Mouse (Mus musculus) hindbrain, embryonic 15.5 days (tissue): ENCODE data around the gene Soat2. TPM values are rescaled to one million over a fixed set of nuclear protein-coding genes. Genes with fewer than 3 reads are reported as not detected.
A peak's percentile ranks its signal among the peaks of the same experiment; 100 is the strongest.

ENCODE experiments used
- ATAC-seq: fragments of 200-750 bp; cut with Nextera tagmentation; 2 replicates; pipeline ENCODE4 v1.8.0; 2017; ENCODE audit warnings: low read depth, moderate number of reproducible peaks, moderate TSS enrichment; ENCODE audit not compliant: low FRiP score
- H3K27ac ChIP-seq: fragments of 300-500 bp; sonication (generic); replicated peaks from 2 replicates; pipeline ENCODE4 v1.5.1; 2015; ENCODE audit warnings: mild to moderate bottlenecking, inconsistent platforms
- H3K27me3 ChIP-seq: fragments of 300-500 bp; sonication (generic); 2 replicates; pipeline ENCODE4 v1.6.1; 2015; ENCODE audit warnings: control low read depth, inconsistent platforms
- H3K36me3 ChIP-seq: fragments of 300-500 bp; sonication (generic); 2 replicates; pipeline ENCODE4 v1.6.1; 2015; ENCODE audit warnings: control low read depth, inconsistent platforms
- H3K4me1 ChIP-seq: fragments of 300-500 bp; sonication (generic); replicated peaks from 2 replicates; pipeline ENCODE4 v1.6.1; 2015; ENCODE audit warnings: control low read depth, inconsistent platforms
- H3K4me2 ChIP-seq: fragments of 300-500 bp; sonication (generic); 2 replicates; pipeline ENCODE4 v1.6.1; 2015; ENCODE audit warnings: moderate library complexity, mild to moderate bottlenecking, inconsistent platforms
- H3K4me3 ChIP-seq: fragments of 300-500 bp; sonication (generic); 2 replicates; pipeline ENCODE4 v1.5.1; 2015; ENCODE audit warnings: mild to moderate bottlenecking, inconsistent platforms
- H3K9ac ChIP-seq: fragments of 300-500 bp; sonication (generic); 2 replicates; pipeline ENCODE4 v1.6.1; 2015; ENCODE audit warnings: inconsistent platforms
- H3K9me3 ChIP-seq: fragments of 300-500 bp; sonication (generic); 2 replicates; pipeline ENCODE4 v1.6.1; 2016; ENCODE audit warnings: control low read depth, inconsistent platforms
- WGBS: fragments of 180-500 bp; shearing (Covaris S2); methylation state at CpG from one replicate; pipeline ENCODE4 v1.1.7; 2015; 5-methylcytosine and 5-hydroxymethylcytosine counted together
- polyA plus RNA-seq: library from polyadenylated mRNA; unstranded; fragments of >200 nt; fragmentation: Nextera tagmentation; extraction: Ambion mirVana; gene quantifications from 2 replicates; pipeline ENCODE4 v1.2.1, GENCODE M21; 2015

The Soat2 gene
- polyA plus RNA-seq, 1 experiment from 2014 or later = 0.06 TPM

DNA sequence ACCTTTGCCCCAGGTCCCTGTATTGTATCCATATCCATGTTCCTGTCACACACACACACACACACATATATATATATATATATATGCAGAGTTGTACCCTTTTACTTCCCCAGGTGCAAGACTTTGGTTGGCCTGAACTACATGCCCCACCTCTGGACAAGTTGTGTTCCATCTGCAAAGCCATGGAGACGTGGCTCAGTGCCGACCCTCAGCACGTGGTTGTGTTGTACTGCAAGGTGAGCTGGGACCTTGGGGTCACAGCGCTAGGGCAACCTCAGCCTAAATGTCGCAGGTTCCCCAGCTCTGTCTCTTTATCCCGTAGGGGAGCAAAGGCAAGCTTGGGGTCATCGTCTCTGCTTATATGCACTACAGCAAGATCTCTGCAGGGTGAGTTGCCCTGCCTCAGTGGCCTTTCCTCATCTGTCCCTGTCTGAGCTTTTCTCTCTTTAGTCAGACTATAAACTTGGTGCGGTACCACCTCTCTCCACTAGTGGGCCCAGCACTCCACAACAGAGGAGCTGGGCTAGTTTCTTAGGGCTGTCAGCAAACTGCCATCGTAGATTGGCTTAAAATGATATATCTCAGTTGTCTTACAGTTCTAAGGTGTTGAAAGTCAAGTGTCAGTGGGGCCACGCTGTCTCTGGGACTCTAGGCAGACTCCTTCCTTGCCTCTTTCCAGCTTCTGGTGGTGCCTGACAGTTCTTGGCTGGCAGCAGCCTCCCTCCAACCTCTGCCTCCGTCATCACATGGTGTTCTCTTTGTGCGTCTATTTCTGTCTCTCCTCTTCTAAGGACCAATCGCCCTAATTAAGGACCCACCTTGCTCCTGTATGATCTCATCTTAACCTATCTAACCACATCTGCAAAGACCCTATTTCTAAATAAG is 42.4 kb upstream of the Soat2 start:
- no peaks in the 10 kb centered on the region for H3K9me3 ChIP-seq
- H3K27me3 ChIP-seq = peaks cover 23% of the 10 kb centered on the region
- ATAC-seq = no peak
- 32% methylated on average over 13 of the region's 13 CpGs for WGBS
- 0 out of 2 replicates have a peak overlapping the region, but pooled peaks have one; percentile 34 for H3K4me3 ChIP-seq
- no peaks in the 10 kb centered on the region for H3K36me3 ChIP-seq
- H3K27ac ChIP-seq = no peak overlapping the region
- H3K9ac ChIP-seq = no peak overlapping the region
- peaks cover 48% of the 10 kb centered on the region for H3K4me1 ChIP-seq
- H3K4me2 ChIP-seq = peak overlapping the region; percentile 58

DNA sequence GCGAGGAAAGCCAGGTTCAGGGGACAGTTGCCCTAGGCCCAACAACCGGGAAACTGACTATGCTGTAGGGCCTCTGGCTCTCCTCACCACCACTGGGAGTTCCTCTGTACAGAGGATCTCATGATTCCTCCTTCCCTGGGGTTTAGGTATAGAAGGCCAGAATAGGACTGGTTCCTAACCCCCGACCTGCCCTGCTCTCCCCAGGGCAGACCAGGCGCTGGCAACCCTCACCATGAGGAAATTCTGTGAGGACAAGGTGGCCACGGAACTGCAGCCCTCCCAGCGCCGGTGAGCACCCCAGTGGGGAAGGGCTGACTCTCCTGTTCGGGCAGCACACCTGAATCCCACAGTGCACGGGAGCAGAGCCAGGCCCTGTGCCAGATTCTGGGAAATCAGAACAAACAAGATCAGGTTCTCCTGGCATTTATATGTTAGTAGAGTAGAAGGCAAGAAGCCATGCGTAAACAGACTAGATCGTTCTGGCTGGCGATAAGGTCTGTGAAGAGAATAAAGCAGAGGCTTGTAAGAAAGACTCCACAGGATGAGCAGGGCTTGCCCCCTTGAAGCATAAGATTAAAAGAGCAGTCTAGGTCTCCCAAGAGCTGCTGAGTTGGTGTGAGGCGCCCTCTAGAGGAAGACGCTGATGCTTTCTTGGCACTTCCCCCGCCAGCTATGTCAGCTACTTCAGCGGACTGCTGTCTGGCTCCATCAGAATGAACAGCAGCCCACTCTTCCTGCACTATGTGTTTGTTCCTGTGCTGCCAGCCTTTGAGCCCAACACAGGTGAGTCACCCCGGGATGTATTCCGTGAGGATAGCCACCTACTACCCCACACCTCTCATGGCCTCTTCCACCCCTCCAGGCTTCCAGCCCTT is 41.4 kb upstream of the Soat2 start:
- Histone ChIP-seq H3K27ac (no peak overlapping the region), H3K4me1 (peaks cover 38% of the 10 kb centered on the region), H3K27me3 (peaks cover 23% of the 10 kb centered on the region), H3K4me2 (no peak overlapping the region), H3K36me3 (no peaks in the 10 kb centered on the region), H3K9me3 (no peaks in the 10 kb centered on the region), H3K9ac (no peak overlapping the region), H3K4me3 (no peak overlapping the region)
- 52% methylated on average over 18 of the region's 18 CpGs for WGBS
- no peak for ATAC-seq

- 95% methylated on average over 7 of the region's 7 CpGs for WGBS
- no peak for ATAC-seq
- H3K4me3 ChIP-seq = no peak overlapping the region
- peaks cover 21% of the 10 kb centered on the region for H3K27me3 ChIP-seq
- H3K27ac ChIP-seq = no peak overlapping the region
- H3K4me1 ChIP-seq = peaks cover 32% of the 10 kb centered on the region
- H3K36me3 ChIP-seq = no peaks in the 10 kb centered on the region
- H3K9me3 ChIP-seq = no peaks in the 10 kb centered on the region
- H3K9ac ChIP-seq = no peak overlapping the region
- no peak overlapping the region for H3K4me2 ChIP-seq
These were observed 40.1 kb upstream of the Soat2 start for GRCm38 (mm10) chr15:102110271-102110670.

DNA sequence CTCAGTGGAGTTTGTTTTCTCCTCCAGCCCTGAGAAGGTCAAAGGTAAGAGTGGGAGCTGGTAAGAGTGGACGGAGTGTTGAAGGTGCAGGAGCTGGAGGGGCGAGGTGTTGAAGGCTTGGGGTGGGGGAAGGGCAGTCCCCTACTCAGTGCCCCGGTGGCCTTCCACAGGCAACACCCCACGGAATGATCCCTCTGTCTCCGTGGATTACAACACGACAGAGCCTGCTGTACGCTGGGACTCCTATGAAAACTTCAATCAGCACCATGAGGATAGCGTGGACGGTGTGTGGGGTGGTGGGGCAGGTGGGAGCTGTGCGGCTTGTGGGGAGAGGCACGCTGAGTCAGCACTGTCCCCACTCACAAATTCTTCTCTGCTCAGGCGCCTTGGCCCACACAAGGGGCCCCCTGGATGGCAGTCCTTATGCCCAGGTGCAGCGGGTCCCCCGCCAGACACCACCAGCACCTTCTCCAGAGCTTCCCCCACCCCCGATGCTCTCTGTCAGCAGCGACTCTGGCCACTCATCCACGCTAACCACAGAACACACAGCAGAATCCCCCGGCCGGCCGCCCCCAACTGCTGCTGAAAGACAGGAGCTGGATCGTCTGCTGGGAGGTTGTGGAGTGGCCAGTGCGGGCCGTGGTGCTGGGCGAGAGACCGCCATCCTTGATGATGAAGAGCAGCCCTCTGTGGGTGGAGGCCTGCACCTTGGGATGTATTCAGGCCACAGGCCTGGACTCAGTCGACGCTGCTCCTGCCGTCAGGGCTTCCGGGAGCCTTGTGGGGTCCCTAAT is 39.4 kb upstream of the Soat2 start:
- no peak overlapping the region for H3K4me3 ChIP-seq
- peaks cover 35% of the 10 kb centered on the region for H3K4me1 ChIP-seq
- no peak overlapping the region for H3K4me2 ChIP-seq
- 79% methylated on average over 29 of the region's 29 CpGs for WGBS
- no peaks in the 10 kb centered on the region for H3K9me3 ChIP-seq
- peaks cover 16% of the 10 kb centered on the region for H3K27me3 ChIP-seq
- no peak for ATAC-seq
- no peak overlapping the region for H3K9ac ChIP-seq
- peaks cover 3% of the 10 kb centered on the region; the same call in 1 of the 2 replicates for H3K36me3 ChIP-seq
- no peak overlapping the region for H3K27ac ChIP-seq

DNA sequence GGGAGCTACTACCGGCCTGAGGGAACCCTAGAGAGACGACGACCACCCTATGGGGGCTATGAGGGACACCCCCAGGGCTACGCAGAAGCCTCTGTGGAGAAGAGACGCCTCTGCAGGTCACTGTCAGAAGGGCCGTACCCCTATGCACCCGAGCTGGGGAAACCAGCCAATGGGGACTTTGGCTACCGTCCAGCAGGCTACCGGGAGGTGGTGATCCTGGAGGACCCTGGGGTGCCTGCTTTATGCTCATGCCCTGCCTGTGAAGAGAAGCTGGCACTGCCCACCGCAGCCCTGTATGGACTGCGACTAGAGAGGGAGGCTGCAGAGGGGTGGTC is 38.9 kb upstream of the Soat2 start:
- Histone ChIP-seq H3K36me3 (peaks cover 7% of the 10 kb centered on the region; the same call in 1 of the 2 replicates), H3K27me3 (peaks cover 10% of the 10 kb centered on the region), H3K9ac (no peak overlapping the region), H3K4me1 (peaks cover 35% of the 10 kb centered on the region), H3K4me3 (no peak overlapping the region), H3K9me3 (no peaks in the 10 kb centered on the region), H3K4me2 (no peak overlapping the region), H3K27ac (no peak overlapping the region)
- ATAC-seq = no peak
- 75% methylated on average over 11 of the region's 11 CpGs for WGBS

DNA sequence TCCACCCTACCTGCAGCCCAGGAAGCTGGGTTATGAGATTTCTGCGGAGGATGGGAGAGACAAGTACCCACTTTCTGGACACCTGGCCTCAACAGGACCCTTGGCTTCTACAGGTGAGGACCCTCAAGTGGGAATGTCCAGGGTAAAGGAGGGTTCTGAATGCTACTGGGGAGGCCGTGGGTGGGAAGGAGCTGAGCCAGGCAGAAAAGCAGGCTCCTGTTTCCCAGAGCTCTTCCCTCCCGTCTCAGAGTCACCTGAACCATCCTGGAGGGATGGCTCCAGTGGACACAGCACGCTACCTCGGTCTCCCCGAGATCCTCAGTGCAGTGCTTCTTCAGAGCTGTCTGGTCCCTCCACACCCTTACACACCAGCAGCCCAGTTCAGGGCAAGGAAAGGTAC is 38.1 kb upstream of the Soat2 start:
- Histone ChIP-seq H3K27ac (no peak overlapping the region), H3K4me1 (peaks cover 35% of the 10 kb centered on the region), H3K27me3 (peaks cover 6% of the 10 kb centered on the region; the same call in 1 of the 2 replicates), H3K9ac (no peak overlapping the region), H3K4me3 (no peak overlapping the region), H3K4me2 (no peak overlapping the region), H3K9me3 (no peaks in the 10 kb centered on the region), H3K36me3 (peaks cover 13% of the 10 kb centered on the region)
- 93% methylated on average over 6 of the region's 6 CpGs for WGBS
- no peak for ATAC-seq

DNA sequence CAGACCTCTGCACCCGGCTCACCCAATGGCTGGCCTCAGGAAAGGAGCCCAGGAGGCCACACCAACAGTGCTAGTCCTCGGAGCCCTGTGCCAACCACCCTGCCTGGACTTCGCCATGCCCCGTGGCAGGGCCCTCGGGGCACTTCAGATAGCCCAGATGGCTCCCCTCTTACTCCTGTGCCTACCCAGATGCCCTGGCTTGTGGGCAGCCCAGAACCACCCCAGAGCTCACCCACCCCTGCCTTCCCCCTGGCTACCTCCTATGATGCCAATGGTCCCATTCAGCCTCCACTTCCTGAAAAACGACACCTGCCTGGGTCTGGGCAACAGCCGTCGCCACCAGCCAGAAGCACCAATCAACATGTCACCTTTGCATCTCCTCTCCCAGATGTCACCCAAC is 37.5 kb upstream of the Soat2 start:
- ATAC-seq = no peak

GRCm38 (mm10) chr15:102113674-102114073 is 36.7 kb upstream of the Soat2 start:
- Histone ChIP-seq H3K9ac (no peak overlapping the region), H3K4me3 (no peak overlapping the region), H3K4me1 (peaks cover 41% of the 10 kb centered on the region), H3K9me3 (no peaks in the 10 kb centered on the region), H3K36me3 (peaks cover 22% of the 10 kb centered on the region), H3K27ac (no peak overlapping the region), H3K4me2 (no peak overlapping the region), H3K27me3 (no peaks in the 10 kb centered on the region)
- 87% methylated on average over 4 of the region's 4 CpGs for WGBS
- no peak for ATAC-seq

More for the DNA sequence above, 37.5 kb upstream of the Soat2 start:
- Histone ChIP-seq H3K4me2 (no peak overlapping the region), H3K27me3 (peaks cover under 1% of the 10 kb centered on the region; the same call in 1 of the 2 replicates), H3K9me3 (no peaks in the 10 kb centered on the region), H3K4me1 (peaks cover 35% of the 10 kb centered on the region), H3K4me3 (no peak overlapping the region), H3K9ac (no peak overlapping the region), H3K27ac (no peak overlapping the region), H3K36me3 (peaks cover 17% of the 10 kb centered on the region)
- WGBS = 83% methylated on average over 8 of the region's 8 CpGs

GRCm38 (mm10) chr15:102114651-102115260 is 35.6 kb upstream of the Soat2 start:
- WGBS = 92% methylated on average over 7 of the region's 7 CpGs
- H3K27me3 ChIP-seq = no peaks in the 10 kb centered on the region
- peaks cover 37% of the 10 kb centered on the region for H3K4me1 ChIP-seq
- peaks cover 32% of the 10 kb centered on the region for H3K36me3 ChIP-seq
- no peak overlapping the region for H3K4me3 ChIP-seq
- no peak overlapping the region for H3K27ac ChIP-seq
- no peak for ATAC-seq
- H3K9me3 ChIP-seq = no peaks in the 10 kb centered on the region
- H3K4me2 ChIP-seq = no peak overlapping the region
- H3K9ac ChIP-seq = no peak overlapping the region

DNA sequence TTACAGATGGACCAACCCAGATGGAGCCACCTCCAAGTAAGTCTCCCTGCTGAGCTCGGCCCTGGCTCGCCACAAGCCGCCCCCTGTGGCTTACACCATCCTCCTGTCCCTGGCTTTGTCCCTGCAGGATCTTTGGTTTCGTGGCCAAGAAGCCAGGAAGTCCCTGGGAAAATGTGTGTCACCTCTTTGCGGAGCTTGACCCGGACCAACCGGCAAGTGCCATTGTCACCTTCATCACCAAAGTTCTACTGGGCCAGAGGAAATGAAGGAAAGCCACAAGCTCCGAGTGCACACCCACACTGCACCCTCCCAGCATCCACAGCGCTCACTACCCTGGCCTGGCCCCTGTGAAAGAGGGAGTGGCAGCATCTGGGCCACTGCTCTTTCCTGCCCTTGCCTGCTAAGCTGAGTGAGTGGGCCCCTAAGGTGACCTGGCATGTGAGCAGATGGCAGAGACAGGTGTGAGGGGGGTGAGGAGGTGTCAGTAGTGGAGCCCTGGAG is 34.5 kb upstream of the Soat2 start:
- H3K27ac ChIP-seq = peak overlapping the region; percentile 76
- H3K4me2 ChIP-seq = no peak overlapping the region
- H3K27me3 ChIP-seq = no peaks in the 10 kb centered on the region
- H3K9me3 ChIP-seq = no peaks in the 10 kb centered on the region
- H3K4me1 ChIP-seq = peaks cover 37% of the 10 kb centered on the region
- no peak for ATAC-seq
- no peak overlapping the region for H3K4me3 ChIP-seq
- 71% methylated on average over 9 of the region's 9 CpGs for WGBS
- peaks cover 36% of the 10 kb centered on the region for H3K36me3 ChIP-seq
- no peak overlapping the region for H3K9ac ChIP-seq

DNA sequence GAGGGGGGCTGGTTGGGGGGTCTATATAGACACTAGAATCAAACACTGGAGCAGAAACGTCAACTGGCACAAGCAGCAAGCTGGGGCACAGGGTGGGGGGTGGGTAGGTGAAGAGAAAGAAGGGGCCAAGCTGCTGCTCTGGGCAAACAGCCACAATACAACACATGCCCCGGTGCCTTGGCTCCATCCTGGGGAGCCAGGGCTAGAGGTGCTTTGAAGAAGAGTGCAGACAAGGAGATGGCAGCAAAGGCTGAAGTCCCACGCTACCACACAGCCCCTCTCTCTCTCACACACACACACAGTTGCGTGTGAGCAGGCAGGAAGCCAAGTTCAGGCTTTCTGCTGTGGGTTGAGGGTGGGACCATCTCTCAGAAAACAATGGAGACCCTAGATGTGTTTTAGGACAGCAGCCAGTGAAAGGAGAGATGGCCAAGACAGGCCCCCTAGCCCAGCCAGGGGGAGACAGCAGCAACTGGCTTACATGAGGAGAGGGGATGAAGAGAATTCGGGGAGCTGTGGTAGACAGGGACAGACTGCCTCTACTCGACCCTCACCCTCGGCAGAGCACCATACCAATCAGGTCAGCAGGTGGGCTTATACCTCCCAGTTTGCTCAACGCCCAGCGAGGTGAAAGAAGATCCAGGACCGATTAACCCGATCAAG is 33.4 kb upstream of the Soat2 start:
- Histone ChIP-seq H3K27ac (peak overlapping the region; percentile 76), H3K4me1 (peaks cover 37% of the 10 kb centered on the region), H3K9me3 (no peaks in the 10 kb centered on the region), H3K4me2 (no peak overlapping the region), H3K36me3 (peaks cover 44% of the 10 kb centered on the region), H3K9ac (no peak overlapping the region), H3K4me3 (no peak overlapping the region), H3K27me3 (no peaks in the 10 kb centered on the region)
- WGBS = 59% methylated on average over 11 of the region's 11 CpGs
- peak; percentile 83 for ATAC-seq
